Mouse (Mus musculus): ENCODE data around the gene Tmprss9. TPM values are rescaled to one million over a fixed set of nuclear protein-coding genes. Genes with fewer than 3 reads are reported as not detected.
"Not testable (repeated sequence)": the region's sequence is repeated elsewhere in the genome, so short reads cannot be mapped to it uniquely, and the experiment has no call there.

The Tmprss9 gene
- polyA plus RNA-seq, 1 experiment from 2014 or later: 0.05 TPM

DNA sequence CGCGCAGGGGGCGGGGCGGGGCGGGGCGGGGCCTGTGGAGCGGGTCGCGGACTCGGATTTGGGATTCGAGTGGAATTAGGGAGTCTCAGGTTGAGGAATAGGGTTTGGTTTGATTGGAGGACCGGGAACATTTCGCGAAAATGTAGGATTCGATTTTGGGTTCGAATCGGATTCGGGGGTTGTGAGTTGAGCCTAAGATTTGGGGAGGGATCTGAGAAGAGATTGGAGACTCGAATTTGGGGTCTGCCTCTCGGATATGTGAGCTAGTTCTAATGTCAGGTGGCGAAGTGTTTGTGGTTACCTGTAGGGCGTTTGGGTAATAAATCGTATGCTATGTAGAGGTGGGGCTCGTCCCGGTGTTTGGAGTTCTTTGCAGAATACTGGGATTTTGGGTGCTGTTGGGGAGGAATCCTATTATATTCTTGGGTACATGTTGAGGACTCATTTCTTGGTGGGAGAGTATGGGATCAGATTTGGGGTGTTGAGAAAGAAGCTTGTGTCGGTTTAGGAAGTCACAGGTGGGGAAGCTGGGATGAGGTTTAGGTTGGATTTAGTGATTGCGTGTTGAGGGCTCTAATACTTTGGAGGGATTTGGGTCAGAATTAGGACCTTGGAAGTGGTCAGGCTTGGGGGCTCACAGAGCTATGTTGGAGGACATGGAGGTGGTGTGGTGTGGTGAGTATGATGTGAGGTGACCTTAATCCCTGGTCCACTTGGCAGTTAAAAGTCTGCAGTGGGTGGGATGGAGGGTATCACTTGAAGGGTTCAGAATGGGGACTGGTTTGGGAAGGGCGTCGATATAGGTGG, 44.4 kb upstream of the Tmprss9 start:
- Histone ChIP-seq H3K4me1 (ENCODE audit: insufficient read depth) (no peaks in the 10 kb centered on the region), H3K36me3 (ENCODE audit: insufficient read depth) (peaks cover 24% of the 10 kb centered on the region), H3K27ac (ENCODE audit: low read depth) (peak overlapping the region; percentile 89), H3K4me3 (ENCODE audit: low read depth, low read length) (peak overlapping the region; percentile 65), H3K27me3 (ENCODE audit: insufficient read depth, low read length) (no peaks in the 10 kb centered on the region), H3K9ac (peak overlapping the region; percentile 85), H3K4me2 (peak overlapping the region; percentile 97), H3K9me3 (ENCODE audit: low read depth, low read length) (no peaks in the 10 kb centered on the region)
- DNase-seq: no peak
- TF ChIP-seq CTCF (IDR thresholded peaks at IDR 0.05; ENCODE audit: low read depth): no peak
- 6% methylated on average over 29 of the region's 29 CpGs for WGBS
- no peak for ATAC-seq (ENCODE audit: insufficient read depth)

DNA sequence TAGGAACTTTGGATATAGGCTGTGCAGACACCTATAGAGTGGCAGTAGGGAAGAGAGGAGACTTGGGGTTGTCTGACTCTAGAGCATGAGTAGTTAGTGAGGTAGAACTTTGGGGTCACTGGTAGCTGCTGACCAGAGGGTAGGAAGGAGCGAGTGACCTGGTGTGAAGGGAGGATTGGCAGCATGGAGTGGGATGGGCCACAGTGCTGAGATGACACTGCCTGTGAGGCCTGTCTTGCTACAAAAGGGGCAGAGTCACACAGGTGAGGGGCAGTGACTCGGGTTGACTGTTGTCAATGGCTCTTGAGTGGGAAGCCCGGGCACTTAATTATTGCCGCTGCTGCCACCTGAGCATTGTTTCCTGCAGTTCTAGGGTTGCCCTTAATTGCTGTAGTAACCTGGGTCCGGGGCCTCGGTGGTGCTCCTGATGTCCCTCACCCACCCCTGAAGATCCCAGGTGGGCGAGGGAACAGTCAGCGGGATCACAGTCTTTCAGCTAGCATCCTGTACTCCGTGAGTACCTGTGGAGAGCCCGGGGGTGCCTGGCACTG, 43.7 kb upstream of the Tmprss9 start:
- peaks cover 24% of the 10 kb centered on the region for H3K36me3 ChIP-seq (ENCODE audit: insufficient read depth)
- DNase-seq: no peak
- no peaks in the 10 kb centered on the region for H3K27me3 ChIP-seq (ENCODE audit: insufficient read depth, low read length)
- 64% methylated on average over 8 of the region's 10 CpGs for WGBS
- no peak for ATAC-seq (ENCODE audit: insufficient read depth)
- peak overlapping the region; percentile 97 for H3K4me2 ChIP-seq
- H3K9me3 ChIP-seq (ENCODE audit: low read depth, low read length): no peaks in the 10 kb centered on the region
- no peaks in the 10 kb centered on the region for H3K4me1 ChIP-seq (ENCODE audit: insufficient read depth)
- TF ChIP-seq CTCF (IDR thresholded peaks at IDR 0.05; ENCODE audit: low read depth): no peak
- no peak overlapping the region for H3K27ac ChIP-seq (ENCODE audit: low read depth)
- peak overlapping the region; percentile 85 for H3K9ac ChIP-seq
- H3K4me3 ChIP-seq (ENCODE audit: low read depth, low read length): peak overlapping the region; percentile 65

DNA sequence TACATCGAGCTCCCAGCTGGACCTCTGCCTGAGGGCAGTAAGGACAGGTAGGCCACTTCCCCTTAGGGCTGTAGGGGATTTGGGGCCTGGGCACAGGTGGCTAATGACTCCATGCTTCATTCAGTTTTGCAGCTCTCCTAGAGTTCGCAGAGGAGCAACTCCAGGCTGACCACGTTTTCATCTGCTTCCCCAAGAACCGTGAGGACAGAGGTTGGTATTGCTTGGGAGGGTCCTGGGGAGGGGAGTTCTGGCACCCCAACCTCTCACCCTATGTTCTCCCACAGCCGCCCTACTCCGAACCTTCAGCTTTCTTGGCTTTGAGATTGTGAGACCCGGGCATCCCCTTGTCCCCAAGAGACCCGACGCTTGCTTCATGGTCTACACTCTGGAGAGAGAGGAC, 43.1 kb upstream of the Tmprss9 start:
- WGBS: 79% methylated on average over 9 of the region's 9 CpGs
- not testable (repeated sequence) for H3K9me3 ChIP-seq (ENCODE audit: low read depth, low read length); H3K9ac ChIP-seq; ATAC-seq (ENCODE audit: insufficient read depth); H3K27ac ChIP-seq (ENCODE audit: low read depth); H3K4me1 ChIP-seq (ENCODE audit: insufficient read depth); H3K27me3 ChIP-seq (ENCODE audit: insufficient read depth, low read length); DNase-seq
- Histone ChIP-seq H3K4me3 (ENCODE audit: low read depth, low read length) (peak overlapping the region; percentile 65; the same call in 1 of the 2 replicates), H3K4me2 (peak overlapping the region; percentile 97), H3K36me3 (ENCODE audit: insufficient read depth) (peaks cover 24% of the 10 kb centered on the region)

DNA sequence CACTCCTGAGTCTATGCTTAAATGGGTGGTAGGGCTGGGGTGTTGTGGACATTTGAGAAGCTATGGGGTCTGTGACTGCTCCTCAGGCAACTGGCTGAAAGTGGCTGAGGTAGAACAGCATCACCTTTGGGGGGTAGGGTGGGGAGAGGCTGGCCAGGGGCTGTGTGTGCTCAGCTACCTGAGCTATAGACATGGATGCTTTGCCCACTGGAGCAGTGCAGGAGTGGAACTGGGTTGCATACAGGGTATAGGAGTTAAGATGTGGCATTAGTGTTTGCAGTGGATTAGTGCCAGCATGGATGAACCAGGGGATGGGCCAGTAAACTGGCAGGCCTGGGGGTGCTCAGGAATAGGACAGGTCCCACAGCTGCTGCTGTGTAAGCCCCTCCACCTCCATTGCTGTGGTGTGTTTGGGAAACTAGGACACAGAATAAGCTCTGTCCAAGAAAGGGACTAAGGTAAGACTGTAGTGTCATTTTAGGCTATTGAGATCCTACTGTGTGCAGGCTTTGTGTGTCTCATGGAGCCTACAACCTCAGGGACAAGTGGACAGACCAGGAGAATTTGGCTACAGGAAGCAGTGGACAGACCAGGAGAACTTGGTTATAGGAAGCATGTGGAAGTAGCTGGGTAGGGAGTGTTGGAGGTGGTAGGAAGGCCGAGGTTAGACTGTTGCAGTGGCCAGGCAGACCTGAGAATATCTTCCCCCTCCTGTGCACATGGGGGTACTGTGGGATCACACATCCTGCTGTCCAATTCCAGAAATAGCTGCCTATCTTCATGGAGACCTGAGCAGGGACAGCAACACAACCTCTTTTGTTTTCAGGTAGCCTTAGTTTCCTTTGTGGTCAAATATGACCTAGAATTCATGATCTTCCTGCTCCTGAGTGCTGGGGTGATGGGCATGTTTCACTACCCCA, 42.0 kb upstream of the Tmprss9 start:
- Histone ChIP-seq H3K4me2 (no peak overlapping the region), H3K27ac (ENCODE audit: low read depth) (no peak overlapping the region), H3K9me3 (ENCODE audit: low read depth, low read length) (no peaks in the 10 kb centered on the region), H3K27me3 (ENCODE audit: insufficient read depth, low read length) (peaks cover 14% of the 10 kb centered on the region), H3K4me1 (ENCODE audit: insufficient read depth) (no peaks in the 10 kb centered on the region), H3K4me3 (ENCODE audit: low read depth, low read length) (no peak overlapping the region), H3K9ac (no peak overlapping the region), H3K36me3 (ENCODE audit: insufficient read depth) (peaks cover 24% of the 10 kb centered on the region)
- TF ChIP-seq CTCF (IDR thresholded peaks at IDR 0.05; ENCODE audit: low read depth): no peak
- no peak for DNase-seq
- ATAC-seq (ENCODE audit: insufficient read depth): no peak
- WGBS: 61% methylated on average over 1 of the region's 1 CpGs

DNA sequence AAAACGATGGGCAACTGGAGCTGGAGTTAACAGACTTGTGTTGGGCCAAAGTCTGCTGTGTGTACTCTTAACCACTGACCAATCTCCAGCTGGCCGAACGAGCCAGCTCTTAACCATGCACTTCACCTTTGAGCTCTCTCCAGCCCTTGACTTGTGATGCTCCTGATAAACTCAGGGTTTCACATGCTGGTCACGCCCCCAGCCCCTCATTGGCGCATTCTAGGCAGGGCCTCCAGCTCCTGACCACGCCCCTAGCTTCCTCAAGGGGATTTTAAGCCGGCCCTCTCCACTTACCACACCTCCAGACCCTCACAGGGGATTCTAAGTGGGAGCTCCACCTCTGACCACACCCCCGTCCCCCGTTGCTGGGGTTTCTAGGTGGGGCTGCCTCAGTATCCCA, 40.5 kb upstream of the Tmprss9 start:
- Histone ChIP-seq H3K27ac (ENCODE audit: low read depth) (no peak overlapping the region), H3K36me3 (ENCODE audit: insufficient read depth) (peaks cover 24% of the 10 kb centered on the region), H3K9ac (no peak overlapping the region), H3K27me3 (ENCODE audit: insufficient read depth, low read length) (peaks cover 29% of the 10 kb centered on the region), H3K9me3 (ENCODE audit: low read depth, low read length) (no peaks in the 10 kb centered on the region), H3K4me1 (ENCODE audit: insufficient read depth) (no peaks in the 10 kb centered on the region), H3K4me3 (ENCODE audit: low read depth, low read length) (no peak overlapping the region), H3K4me2 (no peak overlapping the region)
- DNase-seq (peak; percentile 78), ATAC-seq (ENCODE audit: insufficient read depth) (0 out of 2 replicates have a peak, but pooled peaks have one; percentile 2)
- 4% methylated on average over 9 of the region's 9 CpGs for WGBS
- TF ChIP-seq CTCF (IDR thresholded peaks at IDR 0.05; ENCODE audit: low read depth): no peak

DNA sequence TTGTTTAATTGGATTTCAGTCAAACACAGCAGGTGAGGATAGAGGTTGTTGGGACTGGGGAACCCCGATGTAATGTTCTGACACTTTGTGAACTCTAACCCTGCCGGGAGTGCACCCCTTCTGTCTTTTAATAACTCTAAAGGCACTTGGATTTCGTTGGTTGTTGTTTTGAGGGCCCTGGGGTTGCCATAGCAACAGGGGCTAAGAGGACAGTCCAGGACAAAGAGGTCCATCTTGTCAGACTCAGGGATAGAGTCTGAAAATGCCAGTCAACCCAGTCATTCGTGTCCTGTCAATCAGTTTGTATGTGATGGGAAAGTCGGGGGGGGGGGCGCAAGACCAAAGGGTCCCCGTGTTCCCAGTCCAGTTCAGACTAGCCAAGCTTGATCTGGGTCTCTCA, 38.8 kb upstream of the Tmprss9 start:
- WGBS: 59% methylated on average over 7 of the region's 7 CpGs
- Histone ChIP-seq H3K4me3 (ENCODE audit: low read depth, low read length) (no peak overlapping the region), H3K36me3 (ENCODE audit: insufficient read depth) (peaks cover 24% of the 10 kb centered on the region), H3K9me3 (ENCODE audit: low read depth, low read length) (no peaks in the 10 kb centered on the region), H3K27me3 (ENCODE audit: insufficient read depth, low read length) (peaks cover 42% of the 10 kb centered on the region), H3K9ac (no peak overlapping the region), H3K4me1 (ENCODE audit: insufficient read depth) (no peaks in the 10 kb centered on the region), H3K27ac (ENCODE audit: low read depth) (no peak overlapping the region), H3K4me2 (no peak overlapping the region)
- DNase-seq: no peak
- ATAC-seq (ENCODE audit: insufficient read depth): no peak
- TF ChIP-seq CTCF (IDR thresholded peaks at IDR 0.05; ENCODE audit: low read depth): no peak

DNA sequence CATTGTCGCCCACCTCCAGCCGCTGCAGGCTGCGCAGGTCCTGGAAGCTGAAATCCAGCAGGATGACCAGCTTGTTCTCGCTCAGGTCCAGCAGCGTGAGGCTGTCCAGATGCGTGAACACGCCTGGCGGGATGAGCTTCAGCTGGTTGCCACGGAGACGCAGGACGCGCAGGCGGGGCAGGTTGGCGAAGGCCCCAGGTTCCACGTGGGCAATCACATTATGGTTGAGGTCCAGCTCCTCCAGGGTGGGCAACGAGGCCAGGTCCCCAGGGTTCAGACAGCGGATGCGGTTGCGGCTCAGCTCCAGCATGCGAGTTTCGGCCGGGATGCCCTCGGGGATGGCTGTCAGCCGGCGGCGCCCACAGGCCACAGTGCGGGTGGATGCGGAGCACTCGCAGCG, 36.0 kb upstream of the Tmprss9 start:
- Histone ChIP-seq H3K9me3 (ENCODE audit: low read depth, low read length) (no peaks in the 10 kb centered on the region), H3K4me2 (no peak overlapping the region), H3K27me3 (ENCODE audit: insufficient read depth, low read length) (peaks cover 42% of the 10 kb centered on the region), H3K4me3 (ENCODE audit: low read depth, low read length) (no peak overlapping the region), H3K4me1 (ENCODE audit: insufficient read depth) (no peaks in the 10 kb centered on the region), H3K36me3 (ENCODE audit: insufficient read depth) (peaks cover under 1% of the 10 kb centered on the region), H3K9ac (no peak overlapping the region), H3K27ac (ENCODE audit: low read depth) (no peak overlapping the region)
- no peak for ATAC-seq (ENCODE audit: insufficient read depth)
- no peak for DNase-seq
- 47% methylated on average over 30 of the region's 30 CpGs for WGBS
- TF ChIP-seq CTCF (IDR thresholded peaks at IDR 0.05; ENCODE audit: low read depth): no peak

Data from lung, embryonic 14.5 days (tissue).